Mouse (Mus musculus) limb, embryonic 11.5 days (tissue): ENCODE measurements at regions not wholly inside any gene's neighbourhood (a gene's known extent, or its start where the extent isn't known, plus 50 kb on each side); places are given as distances from the start of the nearest gene placed in this dataset.
"Not testable (repeated sequence)": the region's sequence is repeated elsewhere in the genome, so short reads cannot be mapped to it uniquely, and the experiment has no call there.

Experiments
- ATAC-seq: fragments of 200-750 bp; cut with Nextera tagmentation; 2 replicates; pipeline ENCODE4 v1.8.0; 2017; ENCODE audit warnings: low read depth; ENCODE audit not compliant: insufficient number of reproducible peaks, low FRiP score, low TSS enrichment
- DNase-seq: peaks from one replicate; pipeline ENCODE4 v3.0.0-alpha.2; 2015; ENCODE audit warnings: low spot score
- H3K27ac ChIP-seq: fragments of 300-500 bp; sonication (generic); replicated peaks from 2 replicates; pipeline ENCODE4 v1.5.1; 2014; ENCODE audit warnings: low read depth, mild to moderate bottlenecking, low read length
- H3K27me3 ChIP-seq: fragments of 300-500 bp; sonication (generic); 2 replicates; pipeline ENCODE4 v1.6.1; 2014; ENCODE audit warnings: mild to moderate bottlenecking, low read length, mixed read lengths; ENCODE audit not compliant: control insufficient read depth, insufficient read depth
- H3K36me3 ChIP-seq: fragments of 300-500 bp; sonication (generic); 2 replicates; pipeline ENCODE4 v1.6.1; 2014; ENCODE audit warnings: mild to moderate bottlenecking, low read length, moderate library complexity, mixed read lengths; ENCODE audit not compliant: control insufficient read depth, insufficient read depth
- H3K4me1 ChIP-seq: fragments of 300-500 bp; sonication (generic); 2 replicates; pipeline ENCODE4 v1.6.1; 2014; ENCODE audit warnings: low read length, mixed read lengths; ENCODE audit not compliant: control insufficient read depth, insufficient read depth
- H3K4me2 ChIP-seq: fragments of 300-500 bp; sonication (generic); 2 replicates; pipeline ENCODE4 v1.6.1; 2014; ENCODE audit warnings: low read depth, mild to moderate bottlenecking, moderate library complexity; ENCODE audit not compliant: severe bottlenecking
- H3K4me3 ChIP-seq: fragments of 300-500 bp; sonication (generic); 2 replicates; pipeline ENCODE4 v1.5.1; 2014; ENCODE audit warnings: low read depth, low read length
- H3K9ac ChIP-seq: fragments of 300-500 bp; sonication (generic); 2 replicates; pipeline ENCODE4 v1.6.1; 2014; ENCODE audit warnings: mild to moderate bottlenecking, low read length
- H3K9me3 ChIP-seq: fragments of 300-500 bp; sonication (generic); 2 replicates; pipeline ENCODE4 v1.6.1; 2016; ENCODE audit warnings: low read length; ENCODE audit not compliant: control insufficient read depth
- WGBS: fragments of 180-500 bp; shearing (Covaris S2); extraction: QIAGEN DNeasy Blood & Tissue Kit; methylation state at CpG from one replicate; pipeline ENCODE4 v1.1.7; 2014; 5-methylcytosine and 5-hydroxymethylcytosine counted together

DNA sequence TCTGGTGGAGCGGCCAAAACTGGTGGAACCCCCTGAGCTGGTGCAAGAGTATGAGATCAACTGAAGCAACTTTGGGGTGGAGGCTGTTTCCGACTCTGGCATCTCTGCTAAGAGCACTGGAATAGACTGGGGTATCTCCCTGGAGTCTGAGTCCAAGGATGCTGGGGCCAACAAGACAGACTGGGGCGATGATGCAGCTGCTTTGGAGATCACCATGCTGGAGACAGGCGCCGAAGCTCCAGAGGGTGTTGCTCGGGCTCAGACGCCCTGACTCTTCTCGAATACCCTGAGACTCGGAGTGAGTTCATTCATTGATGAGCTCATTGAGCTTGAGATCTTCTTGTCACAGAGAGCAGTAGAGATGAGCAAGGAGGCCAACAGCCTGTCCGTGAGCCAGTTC lies 194.6 kb upstream of the Hsf2 start:
- Histone ChIP-seq H3K9ac (no peak overlapping the region), H3K27me3 (no peaks in the 10 kb centered on the region), H3K4me3 (no peak overlapping the region), H3K9me3 (no peaks in the 10 kb centered on the region), H3K4me1 (no peaks in the 10 kb centered on the region), H3K36me3 (no peaks in the 10 kb centered on the region), H3K4me2 (no peak overlapping the region), H3K27ac (no peak overlapping the region)
- no peak for DNase-seq
- ATAC-seq, result no peak
- 89% methylated on average over 10 of the region's 10 CpGs for WGBS

- Histone ChIP-seq H3K4me3 (no peak overlapping the region), H3K9me3 (no peaks in the 10 kb centered on the region), H3K36me3 (no peaks in the 10 kb centered on the region), H3K27me3 (no peaks in the 10 kb centered on the region), H3K27ac (no peak overlapping the region), H3K4me2 (no peak overlapping the region), H3K4me1 (no peaks in the 10 kb centered on the region), H3K9ac (no peak overlapping the region)
- DNase-seq, result no peak
- ATAC-seq, result no peak
- WGBS, result 74% methylated on average over 3 of the region's 3 CpGs
Measured at GRCm38 (mm10) chr10:57313799-57314198, 172.4 kb upstream of the Hsf2 start.

- ATAC-seq (no peak), DNase-seq (no peak)
- Histone ChIP-seq H3K9me3 (no peaks in the 10 kb centered on the region), H3K4me1 (no peaks in the 10 kb centered on the region), H3K36me3 (no peaks in the 10 kb centered on the region), H3K4me3 (no peak overlapping the region), H3K27ac (no peak overlapping the region), H3K4me2 (no peak overlapping the region), H3K27me3 (no peaks in the 10 kb centered on the region), H3K9ac (no peak overlapping the region)
Measured at GRCm38 (mm10) chr10:57317067-57317466, 169.1 kb upstream of the Hsf2 start.

DNA sequence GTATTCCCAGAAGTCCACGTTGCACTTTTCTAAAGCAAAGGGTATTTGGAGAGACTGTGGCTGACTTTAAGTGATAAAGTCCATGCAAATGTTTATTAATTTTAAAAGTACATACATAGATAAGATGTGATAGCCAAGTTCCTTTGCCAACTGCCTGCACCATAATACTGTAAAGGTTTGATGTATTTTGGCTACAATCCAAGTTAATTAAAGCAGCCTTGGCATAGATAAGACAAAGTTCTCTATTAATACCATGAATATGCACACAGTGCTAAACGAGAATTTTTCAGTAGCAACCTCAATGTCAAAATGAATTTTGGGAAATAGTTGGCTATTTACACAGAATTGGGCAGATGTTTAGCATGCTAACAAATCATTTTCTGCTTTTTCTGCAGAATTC lies 167.0 kb upstream of the Hsf2 start:
- H3K9ac ChIP-seq, result no peak overlapping the region
- H3K9me3 ChIP-seq, result no peaks in the 10 kb centered on the region
- no peaks in the 10 kb centered on the region for H3K36me3 ChIP-seq
- ATAC-seq (no peak), DNase-seq (no peak)
- WGBS, result 63% methylated on average over 2 of the region's 2 CpGs
- H3K4me3 ChIP-seq, result no peak overlapping the region
- H3K27me3 ChIP-seq, result no peaks in the 10 kb centered on the region
- H3K4me1 ChIP-seq, result no peaks in the 10 kb centered on the region
- no peak overlapping the region for H3K27ac ChIP-seq
- no peak overlapping the region for H3K4me2 ChIP-seq

- DNase-seq, result no peak
- Histone ChIP-seq H3K4me2 (no peak overlapping the region), H3K27ac (no peak overlapping the region), H3K4me3 (no peak overlapping the region), H3K9me3 (no peaks in the 10 kb centered on the region), H3K9ac (no peak overlapping the region), H3K36me3 (no peaks in the 10 kb centered on the region), H3K4me1 (no peaks in the 10 kb centered on the region), H3K27me3 (no peaks in the 10 kb centered on the region)
- WGBS, result 86% methylated on average over 2 of the region's 2 CpGs
- no peak for ATAC-seq
Measured at GRCm38 (mm10) chr10:57322717-57323424, 163.3 kb upstream of the Hsf2 start.

DNA sequence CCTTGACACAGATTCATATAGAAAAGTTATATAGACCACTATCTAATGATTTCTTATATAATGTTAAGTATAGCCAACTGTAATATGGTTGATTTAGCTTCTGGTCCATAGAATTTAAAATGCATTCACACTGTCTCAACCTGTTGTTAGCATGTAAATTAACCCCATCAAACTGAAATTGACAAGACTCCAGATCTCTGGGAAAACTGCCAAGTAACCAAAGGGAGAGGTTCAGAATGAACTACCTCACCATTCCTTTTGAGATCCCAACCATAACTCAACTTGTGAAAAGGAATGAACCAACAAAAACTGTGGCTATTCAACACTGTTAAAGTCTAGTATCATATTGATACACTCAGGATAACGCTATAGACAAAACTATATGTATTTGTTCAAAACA lies 162.0 kb upstream of the Hsf2 start:
- WGBS, result 71% methylated on average over 1 of the region's 1 CpGs
- H3K9ac ChIP-seq, result no peak overlapping the region
- no peak overlapping the region for H3K27ac ChIP-seq
- H3K27me3 ChIP-seq, result no peaks in the 10 kb centered on the region
- no peaks in the 10 kb centered on the region for H3K9me3 ChIP-seq
- no peak overlapping the region for H3K4me2 ChIP-seq
- H3K36me3 ChIP-seq, result no peaks in the 10 kb centered on the region
- H3K4me1 ChIP-seq, result no peaks in the 10 kb centered on the region
- no peak for DNase-seq
- no peak for ATAC-seq
- H3K4me3 ChIP-seq, result no peak overlapping the region

- not testable (repeated sequence) for H3K9ac ChIP-seq, H3K4me2 ChIP-seq, H3K27ac ChIP-seq, H3K36me3 ChIP-seq, ATAC-seq, H3K9me3 ChIP-seq, DNase-seq, H3K27me3 ChIP-seq, H3K4me3 ChIP-seq, H3K4me1 ChIP-seq
- WGBS, result 100% methylated on average over 1 of the region's 1 CpGs
Measured at GRCm38 (mm10) chr10:57362781-57363180, 123.4 kb upstream of the Hsf2 start.
